Mouse (Mus musculus): ENCODE measurements around the gene Sema5a. TPM values are rescaled to one million over a fixed set of nuclear protein-coding genes. Genes with fewer than 3 reads are reported as not detected.
"Not testable (repeated sequence)": the region's sequence is repeated elsewhere in the genome, so short reads cannot be mapped to it uniquely, and the experiment has no call there.

The Sema5a gene
- 6.4 and 7.5 TPM in 2 replicates for polyA plus RNA-seq (2015; fragmentation: Nextera tagmentation; extraction: Ambion mirVana)

- no peaks in the 10 kb centered on the region for H3K9me3 ChIP-seq
- H3K4me1 ChIP-seq (replicated peaks), result peaks cover 19% of the 10 kb centered on the region
- H3K27me3 ChIP-seq, result peaks cover 11% of the 10 kb centered on the region; the same call in 1 of the 2 replicates
- H3K36me3 ChIP-seq, result no peaks in the 10 kb centered on the region
- peak within 1 kb of the TSS; percentile 58 for H3K4me3 ChIP-seq
- H3K4me2 ChIP-seq, result peak within 1 kb of the TSS; percentile 99
- ATAC-seq (ENCODE audit: low FRiP score), result peak; percentile 93
- 2% methylated on average over 36 of the region's 45 CpGs for WGBS
- H3K9ac ChIP-seq, result peak within 1 kb of the TSS; percentile 75
- H3K27ac ChIP-seq, result peak within 1 kb of the TSS; percentile 30
Observed at GRCm38 (mm10) chr15:32244344-32244955, at the start of gene Sema5a. Sema5a (plus strand) TSS chr15:32244810.

- peaks cover 10% of the 10 kb centered on the region for H3K4me1 ChIP-seq (replicated peaks)
- no peak overlapping the region for H3K27ac ChIP-seq
- WGBS, result 74% methylated on average over 9 of the region's 9 CpGs
- no peaks in the 10 kb centered on the region for H3K36me3 ChIP-seq
- H3K4me3 ChIP-seq, result no peak overlapping the region
- no peak overlapping the region for H3K4me2 ChIP-seq
- no peaks in the 10 kb centered on the region for H3K27me3 ChIP-seq
- H3K9me3 ChIP-seq, result no peaks in the 10 kb centered on the region
- no peak for ATAC-seq (ENCODE audit: low FRiP score)
- no peak overlapping the region for H3K9ac ChIP-seq
Observed at GRCm38 (mm10) chr15:32198076-32198475, 46.5 kb upstream of the Sema5a start.

GRCm38 (mm10) chr15:32198561-32198960 is 46.0 kb upstream of the Sema5a start:
- H3K4me2 ChIP-seq, result no peak overlapping the region
- no peak overlapping the region for H3K4me3 ChIP-seq
- H3K27ac ChIP-seq, result no peak overlapping the region
- no peaks in the 10 kb centered on the region for H3K27me3 ChIP-seq
- WGBS, result 80% methylated on average over 5 of the region's 5 CpGs
- H3K36me3 ChIP-seq, result no peaks in the 10 kb centered on the region
- ATAC-seq (ENCODE audit: low FRiP score), result no peak
- H3K9me3 ChIP-seq, result no peaks in the 10 kb centered on the region
- no peak overlapping the region for H3K9ac ChIP-seq
- H3K4me1 ChIP-seq (replicated peaks), result peaks cover 10% of the 10 kb centered on the region

- ATAC-seq (ENCODE audit: low FRiP score), result no peak
- no peaks in the 10 kb centered on the region for H3K27me3 ChIP-seq
- no peak overlapping the region for H3K9ac ChIP-seq
- no peak overlapping the region for H3K4me2 ChIP-seq
- no peaks in the 10 kb centered on the region for H3K36me3 ChIP-seq
- H3K27ac ChIP-seq, result no peak overlapping the region
- H3K4me3 ChIP-seq, result no peak overlapping the region
- H3K4me1 ChIP-seq (replicated peaks), result peaks cover 6% of the 10 kb centered on the region
- no peaks in the 10 kb centered on the region for H3K9me3 ChIP-seq
- WGBS, result 85% methylated on average over 5 of the region's 5 CpGs
Observed at GRCm38 (mm10) chr15:32203242-32203641, 41.4 kb upstream of the Sema5a start.

GRCm38 (mm10) chr15:32204908-32205307 is 39.7 kb upstream of the Sema5a start:
- Histone ChIP-seq H3K9me3 (no peaks in the 10 kb centered on the region), H3K36me3 (no peaks in the 10 kb centered on the region), H3K27me3 (no peaks in the 10 kb centered on the region), H3K4me3 (no peak overlapping the region), H3K4me2 (no peak overlapping the region), H3K9ac (no peak overlapping the region), H3K27ac (no peak overlapping the region), H3K4me1 (replicated peaks) (no peaks in the 10 kb centered on the region)
- WGBS, result 93% methylated on average over 10 of the region's 10 CpGs
- ATAC-seq (ENCODE audit: low FRiP score), result no peak

GRCm38 (mm10) chr15:32214687-32215086 is 29.9 kb upstream of the Sema5a start:
- WGBS, result 95% methylated on average over 10 of the region's 10 CpGs
- ATAC-seq (ENCODE audit: low FRiP score), result not testable (repeated sequence)

GRCm38 (mm10) chr15:32223028-32223427 is 21.6 kb upstream of the Sema5a start:
- no peaks in the 10 kb centered on the region for H3K27me3 ChIP-seq
- no peak for ATAC-seq (ENCODE audit: low FRiP score)
- WGBS, result 89% methylated on average over 7 of the region's 7 CpGs
- no peaks in the 10 kb centered on the region for H3K9me3 ChIP-seq
- no peak overlapping the region for H3K4me2 ChIP-seq
- H3K9ac ChIP-seq, result no peak overlapping the region
- no peaks in the 10 kb centered on the region for H3K36me3 ChIP-seq
- H3K27ac ChIP-seq, result no peak overlapping the region
- H3K4me1 ChIP-seq (replicated peaks), result no peaks in the 10 kb centered on the region
- H3K4me3 ChIP-seq, result no peak overlapping the region

More at GRCm38 (mm10) chr15:32214687-32215086, 29.9 kb upstream of the Sema5a start:
- not testable (repeated sequence) for H3K27me3 ChIP-seq; H3K36me3 ChIP-seq; H3K4me2 ChIP-seq; H3K27ac ChIP-seq; H3K9me3 ChIP-seq; H3K4me1 ChIP-seq (replicated peaks); H3K4me3 ChIP-seq; H3K9ac ChIP-seq

- Histone ChIP-seq H3K4me3 (no peak overlapping the region), H3K9me3 (no peaks in the 10 kb centered on the region), H3K4me1 (replicated peaks) (no peaks in the 10 kb centered on the region), H3K27me3 (no peaks in the 10 kb centered on the region), H3K4me2 (no peak overlapping the region), H3K27ac (no peak overlapping the region), H3K36me3 (no peaks in the 10 kb centered on the region), H3K9ac (no peak overlapping the region)
- 91% methylated on average over 3 of the region's 3 CpGs for WGBS
- no peak for ATAC-seq (ENCODE audit: low FRiP score)
Observed at GRCm38 (mm10) chr15:32225394-32225793, 19.2 kb upstream of the Sema5a start.

GRCm38 (mm10) chr15:32226381-32226780 is 18.2 kb upstream of the Sema5a start:
- Histone ChIP-seq H3K36me3 (no peaks in the 10 kb centered on the region), H3K4me3 (no peak overlapping the region), H3K27me3 (no peaks in the 10 kb centered on the region), H3K9me3 (no peaks in the 10 kb centered on the region), H3K4me2 (no peak overlapping the region), H3K4me1 (replicated peaks) (no peaks in the 10 kb centered on the region), H3K27ac (no peak overlapping the region), H3K9ac (no peak overlapping the region)
- 87% methylated on average over 6 of the region's 6 CpGs for WGBS
- no peak for ATAC-seq (ENCODE audit: low FRiP score)

GRCm38 (mm10) chr15:32226888-32227395 is 17.7 kb upstream of the Sema5a start:
- Histone ChIP-seq H3K27me3 (no peaks in the 10 kb centered on the region), H3K27ac (no peak overlapping the region), H3K36me3 (no peaks in the 10 kb centered on the region), H3K4me3 (no peak overlapping the region), H3K4me2 (no peak overlapping the region), H3K9me3 (no peaks in the 10 kb centered on the region), H3K9ac (no peak overlapping the region), H3K4me1 (replicated peaks) (no peaks in the 10 kb centered on the region)
- no peak for ATAC-seq (ENCODE audit: low FRiP score)
- 93% methylated on average over 7 of the region's 7 CpGs for WGBS

- no peaks in the 10 kb centered on the region for H3K36me3 ChIP-seq
- H3K4me2 ChIP-seq, result no peak overlapping the region
- 87% methylated on average over 2 of the region's 2 CpGs for WGBS
- no peak overlapping the region for H3K4me3 ChIP-seq
- H3K9ac ChIP-seq, result no peak overlapping the region
- no peaks in the 10 kb centered on the region for H3K9me3 ChIP-seq
- no peak for ATAC-seq (ENCODE audit: low FRiP score)
- no peaks in the 10 kb centered on the region for H3K27me3 ChIP-seq
- no peak overlapping the region for H3K27ac ChIP-seq
- no peaks in the 10 kb centered on the region for H3K4me1 ChIP-seq (replicated peaks)
Observed at GRCm38 (mm10) chr15:32230066-32230465, 14.5 kb upstream of the Sema5a start.

- H3K9ac ChIP-seq, result no peak overlapping the region
- no peaks in the 10 kb centered on the region for H3K27me3 ChIP-seq
- no peaks in the 10 kb centered on the region for H3K9me3 ChIP-seq
- no peak overlapping the region for H3K27ac ChIP-seq
- 92% methylated on average over 3 of the region's 3 CpGs for WGBS
- no peak overlapping the region for H3K4me2 ChIP-seq
- H3K4me1 ChIP-seq (replicated peaks), result no peaks in the 10 kb centered on the region
- no peak for ATAC-seq (ENCODE audit: low FRiP score)
- H3K36me3 ChIP-seq, result no peaks in the 10 kb centered on the region
- H3K4me3 ChIP-seq, result no peak overlapping the region
Observed at GRCm38 (mm10) chr15:32232189-32232588, 12.4 kb upstream of the Sema5a start.

- not testable (repeated sequence) for H3K27me3 ChIP-seq; ATAC-seq (ENCODE audit: low FRiP score)
- 12% methylated on average over 8 of the region's 8 CpGs for WGBS
Observed at GRCm38 (mm10) chr15:32232666-32233141, 11.9 kb upstream of the Sema5a start.

More at GRCm38 (mm10) chr15:32232666-32233141, 11.9 kb upstream of the Sema5a start:
- not testable (repeated sequence) for H3K36me3 ChIP-seq; H3K4me2 ChIP-seq; H3K4me3 ChIP-seq; H3K9me3 ChIP-seq; H3K4me1 ChIP-seq (replicated peaks); H3K27ac ChIP-seq; H3K9ac ChIP-seq
